Mouse (Mus musculus): ENCODE data around the gene Efna4. TPM values are rescaled to one million over a fixed set of nuclear protein-coding genes. Genes with fewer than 3 reads are reported as not detected.

Gene Efna4
- polyA plus RNA-seq, 1 experiment: 13.3 TPM

DNA sequence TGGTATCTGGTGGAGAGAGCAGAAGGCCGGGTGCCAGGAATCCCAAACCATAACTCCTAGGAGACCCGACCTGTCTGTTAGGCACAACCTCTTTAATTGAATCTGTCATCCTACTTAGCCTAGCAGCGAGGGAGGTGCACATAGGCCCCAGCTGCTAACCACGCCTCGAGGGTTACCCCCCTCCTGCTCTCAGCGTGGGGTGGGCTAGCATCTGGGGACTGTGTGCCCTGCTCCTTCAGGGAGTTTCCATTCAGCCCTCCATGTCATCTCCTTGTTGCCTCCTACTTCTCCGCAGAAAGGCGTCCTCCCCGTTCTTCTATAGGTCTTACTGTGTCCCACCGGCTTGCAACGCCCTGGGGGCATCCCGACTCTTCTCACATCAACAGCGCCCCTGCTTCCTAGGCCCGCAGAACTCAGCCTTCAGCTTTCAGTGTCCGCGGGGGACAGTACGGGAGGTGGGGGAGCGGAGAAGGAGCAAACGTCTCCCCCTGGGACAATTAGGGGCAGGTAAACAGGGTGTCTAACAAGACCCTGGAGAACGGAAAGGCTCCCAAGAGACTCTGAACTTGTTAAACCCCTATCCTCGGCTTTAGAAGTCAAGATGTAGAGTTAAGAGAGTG is 18.7 kb downstream of the Efna4 start:
- no peak for TF ChIP-seq FOSL1 (IDR thresholded peaks at IDR 0.05; ENCODE audit: insufficient read depth, low read length, poor library complexity, severe bottlenecking)
- no peak for TF ChIP-seq CTCF (IDR thresholded peaks at IDR 0.05; ENCODE audit: control insufficient read depth, insufficient read depth, insufficient read length)
- TF ChIP-seq MYOD1 (IDR thresholded peaks at IDR 0.05; ENCODE audit: control insufficient read depth, insufficient read length, low read depth): no peak
- no peak for TF ChIP-seq MAX (IDR thresholded peaks at IDR 0.05)
- TF ChIP-seq MYOG (IDR thresholded peaks at IDR 0.05; ENCODE audit: control insufficient read depth, extremely low read depth, insufficient read length): no peak
- no peak for TF ChIP-seq USF1 (IDR thresholded peaks at IDR 0.05; ENCODE audit: low read depth)
- TF ChIP-seq CEBPB (IDR thresholded peaks at IDR 0.05; ENCODE audit: low read depth): no peak
- H3K36me3 ChIP-seq (ENCODE audit: control insufficient read depth, insufficient read depth): no peaks in the 10 kb centered on the region
- H3K27me3 ChIP-seq (ENCODE audit: control insufficient read depth, insufficient read depth, insufficient read length): peaks cover 26% of the 10 kb centered on the region
- H3ac ChIP-seq (ENCODE audit: control insufficient read depth, insufficient read length, low read depth): no peak overlapping the region
- H3K79me3 ChIP-seq (ENCODE audit: low read depth): no peaks in the 10 kb centered on the region
- no peaks in the 10 kb centered on the region for H3K79me2 ChIP-seq (ENCODE audit: control insufficient read depth, insufficient read depth)
- no peak overlapping the region for H3K4me3 ChIP-seq (ENCODE audit: insufficient read depth, poor library complexity, severe bottlenecking)

DNA sequence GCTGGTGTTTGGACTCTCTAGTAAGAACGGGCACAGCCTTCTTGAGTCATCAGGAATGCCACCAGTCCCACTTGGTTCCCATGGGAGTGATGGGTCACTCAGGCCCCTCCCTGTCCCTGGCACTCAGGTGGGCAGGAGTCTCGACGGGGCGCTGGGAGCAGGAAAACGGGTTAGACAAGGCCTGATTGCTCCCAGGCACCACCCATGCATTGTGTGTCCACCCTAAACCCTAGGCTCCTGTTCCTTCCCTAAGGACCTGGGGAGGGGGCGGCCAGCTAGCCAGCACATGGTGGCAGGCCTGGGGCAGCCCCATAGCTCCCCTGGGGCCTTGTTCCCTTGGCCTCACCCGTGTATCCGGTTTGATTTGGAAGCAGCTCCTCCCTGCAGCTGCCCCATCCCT is 19.5 kb downstream of the Efna4 start:
- peaks cover 26% of the 10 kb centered on the region for H3K27me3 ChIP-seq (ENCODE audit: control insufficient read depth, insufficient read depth, insufficient read length)
- no peak overlapping the region for H3K4me3 ChIP-seq (ENCODE audit: insufficient read depth, poor library complexity, severe bottlenecking)
- TF ChIP-seq CEBPB (IDR thresholded peaks at IDR 0.05; ENCODE audit: low read depth): no peak
- no peak for TF ChIP-seq MYOD1 (IDR thresholded peaks at IDR 0.05; ENCODE audit: control insufficient read depth, insufficient read length, low read depth)
- no peak for TF ChIP-seq MYOG (IDR thresholded peaks at IDR 0.05; ENCODE audit: control insufficient read depth, extremely low read depth, insufficient read length)
- no peak for TF ChIP-seq MAX (IDR thresholded peaks at IDR 0.05)
- TF ChIP-seq USF1 (IDR thresholded peaks at IDR 0.05; ENCODE audit: low read depth): no peak
- TF ChIP-seq FOSL1 (IDR thresholded peaks at IDR 0.05; ENCODE audit: insufficient read depth, low read length, poor library complexity, severe bottlenecking): no peak
- TF ChIP-seq CTCF (IDR thresholded peaks at IDR 0.05; ENCODE audit: control insufficient read depth, insufficient read depth, insufficient read length): no peak
- H3K79me3 ChIP-seq (ENCODE audit: low read depth): no peaks in the 10 kb centered on the region
- H3ac ChIP-seq (ENCODE audit: control insufficient read depth, insufficient read length, low read depth): no peak overlapping the region
- no peaks in the 10 kb centered on the region for H3K79me2 ChIP-seq (ENCODE audit: control insufficient read depth, insufficient read depth)
- H3K36me3 ChIP-seq (ENCODE audit: control insufficient read depth, insufficient read depth): no peaks in the 10 kb centered on the region

DNA sequence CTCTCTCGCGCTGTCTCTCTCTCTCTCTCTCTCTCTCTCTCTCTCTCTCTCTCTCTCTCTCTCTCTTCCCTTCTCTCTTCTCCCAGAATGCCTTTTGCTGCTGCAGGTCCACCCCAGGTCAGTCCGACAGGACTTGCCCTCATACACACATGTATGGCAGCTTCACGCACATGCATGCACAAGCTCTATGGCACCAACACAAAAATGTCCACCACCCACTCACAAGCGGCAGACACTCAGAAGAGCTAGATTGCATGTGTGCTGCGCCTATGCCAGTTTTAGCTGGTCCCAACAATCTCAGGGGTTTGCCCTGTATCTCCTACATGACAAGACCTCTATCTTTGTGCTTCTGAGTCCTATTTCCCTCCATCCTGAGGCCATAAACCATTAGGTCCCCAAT is 20.6 kb downstream of the Efna4 start:
- Histone ChIP-seq H3K4me3 (ENCODE audit: insufficient read depth, poor library complexity, severe bottlenecking) (no peak overlapping the region), H3K27me3 (ENCODE audit: control insufficient read depth, insufficient read depth, insufficient read length) (peaks cover 26% of the 10 kb centered on the region), H3K79me3 (ENCODE audit: low read depth) (no peaks in the 10 kb centered on the region), H3ac (ENCODE audit: control insufficient read depth, insufficient read length, low read depth) (no peak overlapping the region), H3K36me3 (ENCODE audit: control insufficient read depth, insufficient read depth) (no peaks in the 10 kb centered on the region), H3K79me2 (ENCODE audit: control insufficient read depth, insufficient read depth) (no peaks in the 10 kb centered on the region)
- TF ChIP-seq USF1 (IDR thresholded peaks at IDR 0.05; ENCODE audit: low read depth): no peak
- TF ChIP-seq MYOD1 (IDR thresholded peaks at IDR 0.05; ENCODE audit: control insufficient read depth, insufficient read length, low read depth): no peak
- TF ChIP-seq CEBPB (IDR thresholded peaks at IDR 0.05; ENCODE audit: low read depth): no peak
- TF ChIP-seq MYOG (IDR thresholded peaks at IDR 0.05; ENCODE audit: control insufficient read depth, extremely low read depth, insufficient read length): no peak
- no peak for TF ChIP-seq MAX (IDR thresholded peaks at IDR 0.05)
- TF ChIP-seq FOSL1 (IDR thresholded peaks at IDR 0.05; ENCODE audit: insufficient read depth, low read length, poor library complexity, severe bottlenecking): no peak

DNA sequence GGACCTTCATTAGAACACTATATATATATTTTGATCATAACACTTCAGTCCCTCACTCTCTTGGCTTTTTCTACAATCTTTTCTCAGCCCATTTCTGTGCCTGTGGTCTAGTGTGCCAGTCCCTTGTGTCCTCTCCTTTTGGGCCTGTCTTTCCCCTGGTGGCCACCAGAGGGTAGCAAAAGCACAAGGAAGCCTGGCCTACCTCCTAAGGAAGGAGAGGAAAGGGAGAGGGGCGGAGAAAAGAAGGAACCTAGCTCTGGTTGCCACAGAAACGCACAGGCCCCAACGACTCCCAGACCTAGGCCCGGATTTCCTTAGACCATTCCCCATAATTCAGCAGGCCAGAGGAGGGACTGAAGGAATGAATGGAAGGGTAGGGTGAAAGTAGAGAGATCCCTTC is 21.0 kb downstream of the Efna4 start:
- Histone ChIP-seq H3K79me3 (ENCODE audit: low read depth) (no peaks in the 10 kb centered on the region), H3K79me2 (ENCODE audit: control insufficient read depth, insufficient read depth) (no peaks in the 10 kb centered on the region), H3K27me3 (ENCODE audit: control insufficient read depth, insufficient read depth, insufficient read length) (peaks cover 24% of the 10 kb centered on the region), H3K4me3 (ENCODE audit: insufficient read depth, poor library complexity, severe bottlenecking) (no peak overlapping the region), H3K36me3 (ENCODE audit: control insufficient read depth, insufficient read depth) (no peaks in the 10 kb centered on the region), H3ac (ENCODE audit: control insufficient read depth, insufficient read length, low read depth) (no peak overlapping the region)
- TF ChIP-seq CEBPB (IDR thresholded peaks at IDR 0.05; ENCODE audit: low read depth): no peak
- TF ChIP-seq MAX (IDR thresholded peaks at IDR 0.05): peak; percentile 25
- TF ChIP-seq CTCF (IDR thresholded peaks at IDR 0.05; ENCODE audit: control insufficient read depth, insufficient read depth, insufficient read length): peak; percentile 76
- TF ChIP-seq USF1 (IDR thresholded peaks at IDR 0.05; ENCODE audit: low read depth): no peak

DNA sequence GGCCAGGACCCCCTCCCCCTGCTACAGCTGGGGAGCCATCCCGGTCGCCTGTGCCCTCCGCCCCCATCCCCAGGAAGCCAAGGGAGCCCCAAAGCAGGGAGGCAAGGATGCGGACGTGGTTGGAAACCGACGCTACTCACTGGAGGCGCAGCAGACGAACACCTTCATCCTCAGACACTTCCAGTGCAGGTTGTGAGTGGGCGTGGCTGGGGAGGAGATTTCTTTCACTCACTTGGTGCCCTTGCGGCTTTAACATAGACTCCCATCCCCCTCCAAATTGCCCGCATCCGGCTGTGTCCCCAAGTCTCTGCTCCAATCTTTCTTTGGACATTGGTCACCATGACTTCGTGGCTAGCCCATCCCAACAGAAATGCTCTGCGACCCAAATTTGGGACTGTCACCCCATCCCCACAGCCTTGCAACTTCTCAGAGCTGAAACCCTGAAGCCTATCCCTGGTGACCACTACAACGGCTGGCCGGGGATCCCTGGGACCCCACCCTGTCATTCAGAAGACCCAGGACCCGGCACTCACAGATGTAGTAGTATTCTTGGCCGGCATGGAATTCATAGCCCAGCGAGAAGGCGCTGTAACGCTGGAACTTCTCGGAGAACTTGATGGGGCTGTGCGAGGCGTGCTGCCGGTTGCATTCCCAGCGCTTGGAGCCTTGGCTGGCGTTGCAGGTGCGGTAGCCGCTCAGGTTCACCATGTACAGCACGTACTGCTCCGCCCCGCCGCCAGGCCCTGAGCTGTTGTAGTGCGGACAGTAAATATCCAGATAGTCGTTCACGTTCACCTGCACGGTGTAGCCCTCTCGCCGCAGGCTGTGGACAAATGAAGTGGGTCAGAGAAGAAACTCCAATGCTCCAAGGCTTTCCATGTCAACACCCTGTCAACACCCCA is 21.6 kb downstream of the Efna4 start:
- H3K4me3 ChIP-seq (ENCODE audit: insufficient read depth, poor library complexity, severe bottlenecking): no peak overlapping the region
- no peaks in the 10 kb centered on the region for H3K36me3 ChIP-seq (ENCODE audit: control insufficient read depth, insufficient read depth)
- no peak overlapping the region for H3ac ChIP-seq (ENCODE audit: control insufficient read depth, insufficient read length, low read depth)
- no peaks in the 10 kb centered on the region for H3K79me2 ChIP-seq (ENCODE audit: control insufficient read depth, insufficient read depth)
- no peak for TF ChIP-seq FOSL1 (IDR thresholded peaks at IDR 0.05; ENCODE audit: insufficient read depth, low read length, poor library complexity, severe bottlenecking)
- no peak for TF ChIP-seq MYOG (IDR thresholded peaks at IDR 0.05; ENCODE audit: control insufficient read depth, extremely low read depth, insufficient read length)
- no peak for TF ChIP-seq MAX (IDR thresholded peaks at IDR 0.05)
- no peak for TF ChIP-seq USF1 (IDR thresholded peaks at IDR 0.05; ENCODE audit: low read depth)
- TF ChIP-seq MYOD1 (IDR thresholded peaks at IDR 0.05; ENCODE audit: control insufficient read depth, insufficient read length, low read depth): no peak
- TF ChIP-seq CTCF (IDR thresholded peaks at IDR 0.05; ENCODE audit: control insufficient read depth, insufficient read depth, insufficient read length): no peak
- no peaks in the 10 kb centered on the region for H3K79me3 ChIP-seq (ENCODE audit: low read depth)
- H3K27me3 ChIP-seq (ENCODE audit: control insufficient read depth, insufficient read depth, insufficient read length): peaks cover 18% of the 10 kb centered on the region

Data from C2C12 (cell line).